Mouse (Mus musculus): Measurements from ENCODE around the gene Dok5.

The Dok5 gene

DNA sequence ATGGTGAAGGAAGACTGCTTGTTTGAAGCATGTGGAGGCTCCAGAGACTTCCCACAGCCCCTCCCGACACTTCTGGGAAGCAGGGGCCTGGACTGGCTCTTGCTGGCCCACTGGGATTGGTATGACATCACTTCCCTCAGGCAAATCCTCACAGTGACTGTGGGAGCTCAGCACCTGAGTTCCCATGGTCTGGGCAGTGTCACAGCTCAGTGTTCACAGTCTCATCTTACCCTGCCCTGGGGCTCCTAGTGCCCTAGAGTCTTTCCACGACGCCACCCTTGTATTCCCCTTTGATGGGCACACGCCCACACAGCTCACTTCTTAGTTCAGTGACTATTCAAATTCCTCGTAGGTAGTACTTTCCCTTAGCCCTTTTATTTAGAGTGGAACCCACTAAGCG lies 71.4 kb downstream of the Dok5 start:
- no peak for DNase-seq (ENCODE audit: low spot score)

DNA sequence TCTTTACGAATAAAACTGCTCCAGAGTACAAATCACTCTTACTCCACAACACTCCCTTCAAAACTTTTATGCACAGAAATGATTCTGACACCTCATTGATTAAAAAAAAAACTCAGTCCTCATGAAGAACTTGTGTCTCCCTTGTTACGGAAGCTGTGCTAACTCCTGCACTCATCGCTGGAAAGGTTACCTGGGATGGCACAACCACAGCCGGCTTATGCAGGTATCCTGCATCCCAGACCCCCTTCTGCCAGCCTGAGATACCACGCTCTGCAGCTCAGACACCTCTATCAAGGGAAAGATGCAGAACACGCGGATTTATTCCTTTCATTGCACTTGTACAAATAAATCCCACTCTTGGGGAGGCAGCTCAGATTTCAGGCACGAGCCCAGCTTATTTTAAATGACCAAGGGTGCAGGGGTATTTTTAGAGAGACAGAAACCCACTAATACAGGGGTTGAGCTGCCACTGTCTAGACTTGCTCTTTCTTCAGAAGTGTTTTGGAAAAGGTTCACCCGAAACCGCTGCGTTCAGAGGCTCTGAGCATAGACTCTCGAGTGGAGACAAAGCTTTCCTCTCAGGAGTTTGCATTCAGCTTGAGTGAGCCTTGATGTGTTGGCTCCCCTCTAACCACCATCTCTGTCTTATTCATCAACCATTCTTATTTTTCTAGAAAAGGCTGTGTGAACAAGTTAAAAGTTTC lies 76.1 kb downstream of the Dok5 start:
- no peak for DNase-seq (ENCODE audit: low spot score)

DNA sequence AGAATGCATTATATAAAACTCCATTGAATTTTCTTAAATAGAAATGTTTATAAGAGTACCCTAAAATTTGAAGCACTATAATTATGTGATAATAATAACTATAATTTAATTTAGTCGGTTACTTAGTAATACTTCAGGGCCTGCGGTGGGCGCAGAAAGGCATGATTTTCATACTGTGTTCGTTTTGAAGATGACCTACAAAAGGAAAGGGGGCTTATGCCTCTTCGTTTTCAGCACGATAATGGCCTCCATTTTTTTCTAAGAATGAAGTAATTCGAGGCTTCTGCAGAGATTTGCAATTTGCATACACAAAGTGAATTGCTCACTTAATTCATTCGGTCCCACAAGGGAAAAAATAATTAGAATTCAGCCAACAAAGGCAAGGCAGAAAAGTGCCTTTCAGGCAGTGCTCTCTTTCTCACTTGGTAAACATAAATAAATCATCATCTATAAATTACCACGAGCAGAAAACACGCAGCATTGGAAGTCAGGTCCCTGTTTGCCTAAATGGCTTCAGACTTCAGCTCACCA lies 76.7 kb downstream of the Dok5 start:
- DNase-seq (ENCODE audit: low spot score), result no peak

DNA sequence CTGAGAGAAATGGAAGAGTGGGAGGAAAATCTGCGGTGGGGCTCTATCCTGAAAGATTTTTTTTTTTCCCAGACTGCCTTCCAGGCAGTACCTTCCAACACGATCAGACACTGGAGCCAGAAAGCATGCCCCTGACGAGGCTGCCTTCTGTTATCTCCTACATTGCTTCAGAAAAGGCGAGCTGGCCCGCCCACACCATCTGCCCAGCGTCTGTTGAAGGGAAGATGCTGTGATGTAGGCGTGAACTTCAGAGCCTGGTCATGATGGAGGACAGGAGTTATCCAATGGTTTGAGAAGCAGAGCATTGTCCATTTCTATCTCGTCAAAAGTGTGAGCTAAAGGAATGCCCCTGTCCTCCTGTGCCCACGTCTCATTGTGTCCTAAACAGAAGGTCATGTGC lies 79.7 kb downstream of the Dok5 start:
- DNase-seq (ENCODE audit: low spot score), result no peak

DNA sequence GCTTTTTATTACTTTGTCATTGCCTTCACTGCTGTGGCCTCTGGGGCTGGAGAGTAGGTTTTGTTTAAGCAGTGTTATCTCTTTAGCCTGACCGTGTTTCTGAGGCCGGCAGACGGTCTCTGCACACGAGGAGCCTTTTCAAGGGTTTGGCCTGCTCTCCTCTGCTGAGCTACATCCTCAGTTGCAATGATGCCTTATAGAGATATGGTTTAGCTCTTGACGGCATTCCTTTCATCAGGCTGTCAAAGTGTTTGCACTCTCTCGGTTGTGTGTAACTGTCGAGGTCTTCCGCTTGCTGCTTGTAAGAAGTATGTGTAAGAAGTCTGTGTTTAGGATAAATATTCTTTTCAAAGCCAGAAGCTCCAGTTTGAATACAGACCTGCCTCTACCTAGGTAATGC lies 84.7 kb downstream of the Dok5 start:
- no peak for DNase-seq (ENCODE audit: low spot score)

DNA sequence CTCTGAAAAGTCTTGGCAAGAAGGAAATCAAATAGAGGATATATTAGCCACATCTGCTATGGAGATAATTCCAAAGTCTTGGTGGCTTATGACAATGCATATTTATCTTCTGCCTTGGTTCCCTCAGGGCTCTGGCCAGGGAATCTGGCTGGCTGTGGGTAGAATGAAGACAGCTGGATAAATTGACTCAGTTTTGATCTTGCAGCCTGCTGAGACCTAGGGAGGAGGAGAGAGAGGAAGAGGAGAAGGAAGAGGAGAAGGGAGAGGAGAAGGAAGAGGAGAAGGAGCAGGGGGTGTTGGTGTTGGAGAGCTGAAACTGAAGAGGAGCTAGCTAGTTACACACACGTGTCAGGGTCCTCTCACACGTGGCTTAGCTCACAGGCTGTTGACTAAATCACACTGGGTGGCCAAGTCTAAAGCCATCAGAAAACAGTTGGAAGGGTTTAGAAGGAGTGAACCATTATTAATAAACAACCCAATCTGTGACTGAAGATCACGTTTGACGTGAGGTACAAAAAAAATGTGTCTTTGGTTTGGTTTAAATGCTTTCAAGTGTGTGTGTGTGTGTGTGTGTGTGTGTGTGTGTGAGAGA lies 85.6 kb downstream of the Dok5 start:
- no peak for DNase-seq (ENCODE audit: low spot score)

DNA sequence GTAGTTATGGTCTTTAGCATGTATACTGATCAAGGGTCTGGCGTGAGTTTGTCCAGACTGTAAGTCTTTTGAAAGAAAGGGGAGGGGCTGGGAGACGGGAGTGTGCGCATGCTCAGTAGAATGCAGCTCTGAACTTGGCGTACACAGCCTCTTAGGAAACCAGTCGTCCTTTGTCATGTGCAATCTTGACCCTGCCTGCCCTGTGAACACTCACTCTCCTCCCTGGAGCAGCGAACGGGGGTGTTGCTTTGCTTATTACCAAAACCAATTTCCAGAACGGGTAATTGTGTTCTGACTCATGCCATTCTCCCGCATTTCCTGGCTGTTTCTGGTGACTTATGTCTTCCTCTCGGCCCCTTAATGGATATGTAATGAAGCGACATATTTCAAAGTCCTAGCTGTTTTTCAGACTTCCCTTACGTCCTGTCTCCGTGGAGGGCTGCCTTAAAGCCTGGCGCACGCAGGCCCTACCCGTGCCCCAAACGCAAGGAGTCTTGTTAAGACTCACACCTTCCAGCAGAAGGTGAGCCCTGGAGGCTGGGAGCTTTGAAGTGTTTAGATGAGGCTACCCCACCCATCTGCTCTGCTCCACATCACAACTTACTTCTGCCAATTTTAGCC lies 95.3 kb downstream of the Dok5 start:
- DNase-seq (ENCODE audit: low spot score), result no peak

DNA sequence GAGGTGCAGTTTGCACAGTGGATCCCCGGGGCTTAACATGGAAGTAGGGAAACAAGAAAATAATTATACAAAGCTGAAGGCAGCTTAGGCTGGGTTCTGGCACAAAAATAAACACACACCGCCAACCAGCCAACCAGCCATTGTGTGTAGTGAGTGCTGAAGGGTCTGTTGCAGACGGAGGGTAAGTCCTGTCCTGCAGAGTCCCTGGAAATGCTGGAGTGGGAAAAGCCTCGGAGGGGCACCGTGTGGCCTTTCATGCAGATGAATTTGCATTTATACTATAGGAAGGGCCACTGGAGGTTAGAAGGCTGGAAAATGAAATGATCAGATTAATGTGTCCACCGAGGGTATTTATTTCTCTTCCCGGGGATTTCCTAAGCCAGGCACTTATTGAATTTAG lies 97.2 kb downstream of the Dok5 start:
- DNase-seq (ENCODE audit: low spot score), result no peak

DNA sequence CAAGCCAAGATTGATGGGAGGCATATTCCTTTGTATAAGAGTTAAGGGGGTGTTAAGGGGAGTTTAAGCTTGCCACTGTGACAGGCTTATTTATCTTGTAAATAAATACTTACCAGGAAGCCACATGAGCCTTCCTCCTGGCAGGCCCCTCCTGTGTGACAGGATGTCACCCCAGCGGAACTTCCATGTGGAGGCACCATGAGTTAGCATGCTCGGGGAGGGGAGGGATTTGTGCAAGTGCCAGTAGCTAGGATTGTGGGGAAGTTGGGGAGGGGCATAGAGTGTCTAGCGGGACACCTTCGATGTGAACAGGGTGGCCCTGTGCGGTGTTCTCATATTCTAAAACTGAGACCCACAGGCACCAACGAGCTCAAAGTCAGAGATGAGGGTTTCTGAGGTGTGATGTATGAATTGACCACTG lies 97.6 kb downstream of the Dok5 start:
- no peak for DNase-seq (ENCODE audit: low spot score)

DNA sequence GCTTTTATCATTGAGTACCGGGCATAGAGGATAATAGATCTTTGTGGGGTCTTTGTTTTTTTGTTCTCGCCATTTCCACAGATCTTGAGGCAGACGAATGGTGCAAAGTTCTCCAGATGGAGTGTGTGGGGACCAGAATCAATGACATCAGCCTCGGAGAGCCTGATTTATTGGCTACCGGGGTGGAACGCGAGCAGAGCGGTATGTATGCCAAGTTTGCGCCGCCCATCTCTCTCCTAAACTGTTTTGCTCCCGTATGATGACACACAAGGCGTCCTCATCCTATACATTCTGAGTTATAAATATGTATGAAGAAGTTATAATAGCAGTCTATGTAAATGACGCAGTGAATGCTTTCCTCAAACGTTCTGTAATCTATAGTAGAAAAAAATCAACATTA lies 98.4 kb downstream of the Dok5 start:
- DNase-seq (ENCODE audit: low spot score), result no peak

DNA sequence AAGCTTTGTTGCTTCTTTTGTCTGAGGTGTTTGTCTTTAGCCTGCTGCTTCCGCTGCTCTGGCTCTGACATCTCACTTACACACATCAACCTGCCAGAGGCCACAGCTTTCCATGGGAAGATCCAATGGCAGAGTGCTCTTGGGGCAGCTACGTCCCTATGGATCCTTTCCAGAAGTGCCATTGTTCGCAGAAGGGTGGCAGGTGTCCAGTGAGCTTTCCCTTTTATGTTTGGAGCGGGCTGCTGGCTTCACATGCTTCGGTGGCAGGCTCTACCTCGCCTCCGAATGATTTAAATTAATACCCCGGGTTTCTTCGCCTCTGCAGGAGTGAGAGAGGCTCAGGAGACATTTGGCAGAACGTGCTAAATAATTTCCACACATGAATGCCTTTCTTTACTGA lies 105.3 kb downstream of the Dok5 start:
- DNase-seq (ENCODE audit: low spot score), result no peak

DNA sequence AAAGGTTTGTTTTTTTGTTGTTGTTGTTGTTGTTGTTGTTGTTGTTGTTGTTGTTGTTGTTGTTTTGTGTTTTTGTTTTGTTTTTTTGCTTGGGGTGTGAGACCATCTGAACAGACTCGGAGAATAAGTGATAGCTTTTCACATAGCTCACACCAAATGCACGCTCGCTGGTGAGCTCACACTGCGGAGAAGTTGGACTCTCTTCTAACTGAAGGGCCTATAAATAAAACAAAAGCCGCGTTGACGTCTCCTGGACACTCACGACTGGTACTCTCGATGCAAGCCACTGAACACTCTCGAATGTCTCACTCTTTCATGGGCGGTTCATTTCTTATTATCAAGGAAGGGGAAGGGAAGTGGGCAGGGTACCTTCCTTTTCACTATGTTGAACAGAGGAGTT lies 105.8 kb downstream of the Dok5 start:
- no peak for DNase-seq (ENCODE audit: low spot score)

DNA sequence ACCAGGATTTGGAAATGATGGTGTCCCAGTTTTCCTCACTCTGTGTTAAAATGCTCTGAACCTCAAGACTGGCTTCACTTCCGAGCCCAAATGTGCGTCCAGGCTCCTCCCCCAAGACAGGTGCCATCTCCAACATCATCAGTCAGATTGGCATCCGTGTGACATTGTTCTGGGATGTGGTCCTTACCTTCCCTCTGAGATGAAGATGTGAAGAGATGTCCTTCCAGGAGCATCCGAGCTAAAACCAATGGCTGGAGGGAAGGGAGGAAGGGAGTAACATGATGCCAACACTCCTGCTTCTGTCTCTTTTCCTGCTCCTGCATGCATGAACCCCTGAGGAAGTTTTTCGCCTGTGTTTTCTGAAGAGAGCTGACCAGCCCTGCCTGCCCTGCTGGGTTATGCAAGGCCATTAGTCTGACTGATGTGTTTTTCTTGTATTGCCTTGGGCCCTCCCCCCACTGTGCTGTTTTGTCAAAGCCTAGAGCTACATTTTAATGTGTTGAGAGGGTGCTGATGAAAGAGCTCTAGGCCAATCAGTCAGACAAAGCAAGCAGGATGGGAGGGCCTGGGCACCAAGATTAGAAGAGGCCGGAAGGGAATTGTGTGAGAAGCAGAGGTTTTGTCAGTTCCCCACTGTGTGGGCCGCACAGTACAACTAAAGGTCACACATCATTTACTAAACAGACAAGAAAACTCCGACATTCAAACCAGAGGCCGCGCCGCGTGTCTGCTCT lies 106.4 kb downstream of the Dok5 start:
- no peak for DNase-seq (ENCODE audit: low spot score)

DNA sequence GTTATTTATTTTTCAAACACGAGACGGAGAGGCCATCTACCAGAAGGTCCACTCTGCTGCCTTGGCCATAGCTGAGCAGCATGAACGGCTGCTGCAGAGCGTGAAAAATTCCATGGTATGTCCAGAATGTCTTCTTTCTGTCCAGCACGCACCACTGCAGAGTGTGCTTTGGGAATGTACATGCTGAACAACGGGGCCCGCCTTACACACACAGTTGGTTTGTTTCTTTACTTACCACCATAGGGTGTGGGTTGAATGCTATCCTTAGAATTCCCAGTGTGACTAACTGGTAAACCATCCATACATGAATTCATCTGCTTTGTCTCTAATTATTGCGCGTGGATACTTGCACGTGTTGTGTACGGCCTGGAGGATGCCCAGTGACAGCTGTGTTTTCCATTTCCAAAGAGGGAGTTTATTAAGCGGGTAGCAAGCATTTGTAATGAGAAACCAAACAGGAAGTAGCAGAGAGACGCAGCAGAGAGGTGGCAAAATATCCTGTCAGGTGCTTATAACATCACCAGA lies 109.9 kb downstream of the Dok5 start:
- no peak for DNase-seq (ENCODE audit: low spot score)

DNA sequence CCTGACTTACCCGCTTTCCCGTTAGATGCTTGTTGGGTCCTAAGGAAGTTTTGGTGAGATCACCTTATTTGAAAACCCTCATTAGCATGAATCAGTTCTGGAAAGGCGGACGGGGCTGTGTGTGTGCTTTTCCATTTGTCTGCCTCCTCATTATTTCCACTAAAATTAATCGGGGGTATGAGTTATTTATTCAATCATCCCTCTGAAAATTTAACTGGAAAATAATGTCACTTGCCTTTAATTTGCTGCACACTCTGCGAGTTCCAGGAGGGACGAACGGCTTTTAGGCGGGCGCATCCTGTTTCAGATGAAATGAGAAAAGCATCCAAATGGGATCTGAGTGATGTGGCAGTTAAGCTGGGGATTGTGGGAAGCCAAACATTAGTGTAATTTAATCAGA lies 113.9 kb downstream of the Dok5 start:
- no peak for DNase-seq (ENCODE audit: low spot score)

DNA sequence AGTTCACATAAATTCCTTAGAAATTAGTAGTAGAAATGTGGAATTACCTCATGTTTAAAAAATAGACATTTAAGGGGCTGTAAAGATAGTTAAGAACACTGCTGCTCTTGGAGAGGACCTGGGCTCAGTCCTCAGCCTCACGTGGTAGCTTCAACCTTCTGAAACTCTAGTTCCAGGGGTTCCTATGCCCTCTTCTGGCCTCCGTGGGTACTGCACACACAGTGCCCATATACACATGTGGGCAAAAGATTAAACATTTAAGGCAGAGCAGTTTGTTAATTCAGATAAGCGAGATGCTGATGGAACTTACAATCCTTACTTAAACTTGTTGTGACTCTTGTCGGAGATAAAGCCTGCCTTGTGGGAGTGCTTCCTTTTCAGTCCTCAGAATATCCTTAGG lies 118.5 kb downstream of the Dok5 start:
- DNase-seq (ENCODE audit: low spot score), result no peak

DNA sequence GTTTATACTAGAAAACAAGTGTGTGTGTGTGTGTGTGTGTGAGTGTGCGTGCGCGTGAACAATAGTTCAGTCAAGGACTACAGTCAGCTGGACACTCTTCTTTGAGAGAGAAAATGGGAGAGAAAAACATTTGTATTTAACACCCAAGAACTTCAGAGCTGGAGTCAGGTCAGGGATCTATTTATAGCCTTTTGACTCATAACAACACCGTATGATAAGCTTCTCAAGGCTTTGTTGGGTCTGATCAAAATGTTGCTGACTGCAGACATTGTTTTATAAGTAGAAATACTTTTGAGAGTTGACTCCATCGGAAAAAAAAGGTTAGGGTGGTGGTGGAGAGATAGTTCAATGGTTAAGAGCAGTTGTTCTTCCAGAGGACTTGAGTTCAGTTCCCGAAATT lies 120.7 kb downstream of the Dok5 start:
- no peak for DNase-seq (ENCODE audit: low spot score)

DNA sequence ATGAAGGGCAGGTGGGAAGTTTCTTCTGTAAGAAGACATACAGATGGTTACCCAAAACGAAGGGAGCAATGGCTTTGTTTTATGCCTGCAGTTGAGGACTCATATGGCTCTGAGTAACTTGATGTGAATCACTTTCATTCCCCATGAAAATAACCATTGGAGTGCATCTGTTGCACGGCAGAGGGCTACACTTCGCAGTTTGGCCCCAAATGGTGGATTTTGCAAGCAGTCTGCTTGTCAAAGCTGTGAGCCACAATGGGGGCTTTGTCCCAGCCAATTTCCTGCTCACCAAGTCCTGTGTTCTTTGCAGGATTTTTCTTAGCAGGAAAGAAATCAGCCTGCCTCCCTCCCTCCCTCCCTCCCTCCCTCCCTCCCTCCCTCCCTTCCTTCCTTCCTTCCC lies 123.6 kb downstream of the Dok5 start:
- no peak for DNase-seq (ENCODE audit: low spot score)

DNA sequence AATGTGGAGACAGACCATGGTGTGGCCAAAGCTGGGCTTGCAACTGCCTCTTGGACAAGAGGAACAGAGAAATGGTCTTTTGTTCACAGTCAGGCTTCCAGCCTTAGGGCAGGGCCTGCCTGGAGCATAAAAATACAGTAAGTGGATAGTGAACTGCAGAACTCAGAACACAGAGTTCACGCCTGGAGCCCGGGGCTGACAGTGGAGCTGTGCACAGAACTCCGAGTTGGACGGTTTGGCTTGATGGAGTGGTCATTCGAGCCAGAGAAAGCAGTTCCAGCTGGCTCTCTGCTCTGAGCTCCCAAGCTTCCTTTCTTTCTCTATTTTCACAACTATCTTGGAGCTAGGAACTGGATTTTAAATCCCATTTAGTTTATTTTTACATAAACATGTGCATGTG lies 124.5 kb downstream of the Dok5 start:
- no peak for DNase-seq (ENCODE audit: low spot score)

DNA sequence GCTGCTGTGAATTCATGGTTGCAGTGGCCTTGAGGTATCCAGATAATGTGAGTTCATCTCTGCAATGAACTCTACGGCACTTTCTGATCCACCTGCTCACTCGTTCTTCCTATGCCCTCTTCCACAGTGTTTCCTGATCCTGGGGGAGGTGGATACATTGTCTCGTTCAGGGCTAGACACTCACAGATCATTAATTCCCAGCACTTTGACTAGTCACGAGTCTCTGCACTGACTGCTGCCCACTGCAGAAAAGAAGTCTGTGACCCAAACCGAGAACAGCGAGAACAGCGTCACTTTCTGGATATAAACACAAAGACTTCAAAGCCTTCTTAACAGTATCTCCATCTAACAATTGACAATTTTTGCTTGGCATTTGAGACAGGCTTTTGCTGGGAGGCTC lies 125.9 kb downstream of the Dok5 start:
- no peak for DNase-seq (ENCODE audit: low spot score)

DNA sequence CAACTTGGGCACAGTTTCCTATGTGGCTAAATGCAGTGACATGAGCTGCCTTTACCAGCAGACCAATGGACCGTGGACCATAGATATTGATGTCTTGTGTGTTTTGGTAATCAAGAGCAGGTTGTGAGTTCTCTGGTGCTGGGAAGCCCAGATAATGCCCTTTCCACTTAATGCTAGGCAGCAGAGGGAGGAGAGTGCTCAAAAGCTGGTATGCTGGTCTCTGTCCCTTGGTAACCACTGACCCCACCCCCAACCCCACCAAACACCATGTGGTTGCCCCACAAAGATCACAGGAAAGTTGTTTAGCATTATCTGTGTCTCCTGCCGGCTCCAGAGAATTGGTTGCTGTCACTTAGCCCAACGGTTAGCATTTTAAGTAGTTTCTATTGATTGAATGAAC lies 127.0 kb downstream of the Dok5 start:
- no peak for DNase-seq (ENCODE audit: low spot score)

DNA sequence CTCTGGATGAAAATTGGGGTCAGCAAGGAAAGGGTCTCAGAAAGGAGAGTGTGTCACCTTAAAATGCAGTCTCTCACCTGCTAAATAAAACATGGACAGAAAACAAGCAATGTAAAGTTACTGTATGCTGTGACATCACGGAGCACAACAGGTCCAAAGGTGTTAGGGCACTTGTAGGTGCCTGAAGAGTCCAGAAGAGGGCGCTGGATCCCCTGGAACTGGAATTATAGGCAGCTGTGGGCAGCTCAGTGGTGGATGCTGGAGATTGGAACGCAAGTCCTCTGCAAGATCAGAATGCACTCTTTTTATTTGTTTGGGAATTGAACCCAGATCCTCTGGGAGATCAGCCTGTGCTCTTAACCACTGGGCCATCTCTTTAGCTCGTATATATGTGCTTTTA lies 129.0 kb downstream of the Dok5 start:
- no peak for DNase-seq (ENCODE audit: low spot score)

DNA sequence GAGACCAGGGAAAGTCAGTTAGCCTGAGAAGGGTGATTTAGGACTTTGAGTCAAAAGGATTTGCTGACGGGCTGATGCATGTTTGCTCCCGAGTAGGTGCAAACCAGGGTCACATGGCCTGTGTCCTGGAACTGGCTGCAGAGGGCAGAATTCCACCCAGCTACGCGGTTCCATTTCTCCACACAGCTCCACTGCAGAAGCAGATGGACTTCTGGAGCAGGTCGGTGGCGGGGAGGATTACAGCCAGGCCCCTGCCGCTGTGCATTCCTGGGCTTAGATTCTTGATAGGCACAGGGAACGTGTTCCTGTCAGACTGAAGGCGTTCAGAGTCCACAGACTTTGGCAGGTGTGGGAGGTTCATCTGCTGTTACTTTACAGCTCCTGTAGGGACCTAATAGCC lies 131.2 kb downstream of the Dok5 start:
- DNase-seq (ENCODE audit: low spot score), result no peak
